Mouse (Mus musculus) ovary, adult 18-20 months (tissue): Measurements from ENCODE around the gene Dnah2.
"Not testable (repeated sequence)": the region's sequence is repeated elsewhere in the genome, so short reads cannot be mapped to it uniquely, and the experiment has no call there.

ENCODE experiments used
- DNase-seq: peaks from one replicate; pipeline ENCODE4 v3.0.0; 2022; ENCODE audit warnings: low spot score, mixed read lengths

Dnah2 gene

GRCm38 (mm10) chr11:69563373-69563772 is 14.5 kb upstream of the Dnah2 start:
- DNase-seq = no peak

GRCm38 (mm10) chr11:69560896-69561854 is 12.3 kb upstream of the Dnah2 start:
- DNase-seq = no peak

- DNase-seq = no peak
Measured at GRCm38 (mm10) chr11:69559851-69560765, 11.2 kb upstream of the Dnah2 start, which contains the start of gene Efnb3. Gene Efnb3, minus strand, starts transcription at chr11:69560205.

- no peak for DNase-seq
Measured at GRCm38 (mm10) chr11:69559183-69559582, 10.3 kb upstream of the Dnah2 start.

- no peak for DNase-seq
Measured at GRCm38 (mm10) chr11:69558756-69559155, 9.8 kb upstream of the Dnah2 start.

GRCm38 (mm10) chr11:69557381-69557958 is 8.6 kb upstream of the Dnah2 start:
- no peak for DNase-seq

- no peak for DNase-seq
Measured at GRCm38 (mm10) chr11:69554539-69555140, 5.7 kb upstream of the Dnah2 start.

GRCm38 (mm10) chr11:69553341-69553721 is 4.4 kb upstream of the Dnah2 start:
- DNase-seq = no peak

GRCm38 (mm10) chr11:69552622-69553340 is 3.9 kb upstream of the Dnah2 start:
- no peak for DNase-seq

GRCm38 (mm10) chr11:69551310-69551709 is 2.4 kb upstream of the Dnah2 start:
- no peak for DNase-seq

- no peak for DNase-seq
Measured at GRCm38 (mm10) chr11:69547071-69547470, 1.8 kb downstream of the Dnah2 start.

GRCm38 (mm10) chr11:69546423-69547053 is 2.4 kb downstream of the Dnah2 start:
- peak; percentile 74 for DNase-seq

- no peak for DNase-seq
Measured at GRCm38 (mm10) chr11:69545957-69546356, 3.0 kb downstream of the Dnah2 start.

GRCm38 (mm10) chr11:69543598-69543997 is 5.3 kb downstream of the Dnah2 start:
- no peak for DNase-seq

- DNase-seq = not testable (repeated sequence)
Measured at GRCm38 (mm10) chr11:69541741-69542140, 7.2 kb downstream of the Dnah2 start.

- DNase-seq = no peak
Measured at GRCm38 (mm10) chr11:69540700-69541099, 8.2 kb downstream of the Dnah2 start.

- no peak for DNase-seq
Measured at GRCm38 (mm10) chr11:69534990-69535389, 13.9 kb downstream of the Dnah2 start.

GRCm38 (mm10) chr11:69532480-69533150 is 16.3 kb downstream of the Dnah2 start:
- DNase-seq = no peak

- not testable (repeated sequence) for DNase-seq
Measured at GRCm38 (mm10) chr11:69530755-69531154, 18.2 kb downstream of the Dnah2 start.

- DNase-seq = not testable (repeated sequence)
Measured at GRCm38 (mm10) chr11:69530281-69530680, 18.6 kb downstream of the Dnah2 start.
